Mouse (Mus musculus) common myeloid progenitor, adult 5-6 weeks (primary cell): ENCODE results near the gene St8sia6. TPM values are rescaled to one million over a fixed set of nuclear protein-coding genes. Genes with fewer than 3 reads are reported as not detected.
"Not testable (repeated sequence)": the region's sequence is repeated elsewhere in the genome, so short reads cannot be mapped to it uniquely, and the experiment has no call there.

ENCODE experiments used
- ATAC-seq: replicated peaks from 2 replicates; pipeline ENCODE4 v1.8.0; 2016; ENCODE audit warnings: low read depth, mild to moderate bottlenecking, moderate TSS enrichment, inconsistent platforms; ENCODE audit not compliant: poor library complexity, severe bottlenecking
- total RNA-seq: library from RNA; stranded (forward); fragments of 200-1000, 187-1606 nt; gene quantifications from 2 replicates; pipeline ENCODE4 v1.2.3, GENCODE M21; 2017

The St8sia6 gene
- total RNA-seq, 1 experiment from 2014 or later, result 13.1 TPM

GRCm38 (mm10) chr2:13672946-13673345 lies 120.9 kb downstream of the St8sia6 start:
- peak; percentile 78; the same call in 1 of the 2 replicates for ATAC-seq

GRCm38 (mm10) chr2:13672426-13672825 lies 121.4 kb downstream of the St8sia6 start:
- ATAC-seq, result peak; percentile 32; the same call in 1 of the 2 replicates

- 0 out of 2 replicates have a peak, but pooled peaks have one; percentile 25 for ATAC-seq
Measured at GRCm38 (mm10) chr2:13634866-13635265, 159.0 kb downstream of the St8sia6 start.

GRCm38 (mm10) chr2:13630136-13630832 lies 163.6 kb downstream of the St8sia6 start:
- ATAC-seq, result no peak

- not testable (repeated sequence) for ATAC-seq
Measured at GRCm38 (mm10) chr2:13603636-13604035, 190.2 kb downstream of the St8sia6 start.

- ATAC-seq, result no peak
Measured at GRCm38 (mm10) chr2:13603093-13603492, 190.8 kb downstream of the St8sia6 start.

Other genes starting within 250 kb of the St8sia6 start
- 11.3 and 12.4 TPM in 2 replicates for gene Trdmt1, start 249.4 kb downstream of the St8sia6 start, total RNA-seq
- gene Vim, start 220.1 kb downstream of the St8sia6 start, total RNA-seq, result 707 and 896 TPM in 2 replicates